Mouse (Mus musculus) liver, embryonic 11.5 days (tissue): ENCODE results near the gene Cryaa. TPM values are rescaled to one million over a fixed set of nuclear protein-coding genes. Genes with fewer than 3 reads are reported as not detected.

Experiments used
- ATAC-seq: fragments of 200-750 bp; cut with Nextera tagmentation; replicated peaks from 2 replicates; pipeline ENCODE4 v1.8.0; 2017; ENCODE audit warnings: moderate number of reproducible peaks, mild to moderate bottlenecking, moderate TSS enrichment, moderate library complexity; ENCODE audit not compliant: low FRiP score
- DNase-seq: peaks from one replicate; pipeline ENCODE4 v3.0.0-alpha.2; 2017; ENCODE audit warnings: low spot score
- H3K27ac ChIP-seq: fragments of 300-500 bp; sonication (generic); 2 replicates; pipeline ENCODE4 v1.5.1; 2014; ENCODE audit warnings: mild to moderate bottlenecking, low read depth, low read length, control low read depth
- H3K27me3 ChIP-seq: fragments of 300-500 bp; sonication (generic); replicated peaks from 2 replicates; pipeline ENCODE4 v1.6.1; 2014; ENCODE audit warnings: low read length, mixed read lengths; ENCODE audit not compliant: control insufficient read depth, insufficient read depth
- H3K36me3 ChIP-seq: fragments of 300-500 bp; sonication (generic); 2 replicates; pipeline ENCODE4 v1.6.1; 2014; ENCODE audit warnings: mild to moderate bottlenecking, low read length, moderate library complexity, mixed read lengths; ENCODE audit not compliant: control insufficient read depth, insufficient read depth
- H3K4me1 ChIP-seq: fragments of 300-500 bp; sonication (generic); replicated peaks from 2 replicates; pipeline ENCODE4 v1.6.1; 2014; ENCODE audit warnings: low read length, mixed read lengths; ENCODE audit not compliant: control insufficient read depth, insufficient read depth
- H3K4me2 ChIP-seq: fragments of 300-500 bp; sonication (generic); 2 replicates; pipeline ENCODE4 v1.6.1; 2014; ENCODE audit warnings: mild to moderate bottlenecking, control low read depth, moderate library complexity
- H3K4me3 ChIP-seq: fragments of 300-500 bp; sonication (generic); 2 replicates; pipeline ENCODE4 v1.5.1; 2014; ENCODE audit warnings: low read depth, low read length, control low read depth
- H3K9ac ChIP-seq: fragments of 300-500 bp; sonication (generic); 2 replicates; pipeline ENCODE4 v1.6.1; 2014; ENCODE audit warnings: low read depth, low read length, control low read depth
- H3K9me3 ChIP-seq: fragments of 300-500 bp; sonication (generic); 2 replicates; pipeline ENCODE4 v1.6.1; 2016; ENCODE audit warnings: low read length, inconsistent platforms, mixed read lengths; ENCODE audit not compliant: control insufficient read depth
- WGBS: fragments of 180-500 bp; shearing (Covaris S2); extraction: QIAGEN DNeasy Blood & Tissue Kit; methylation state at CpG from one replicate; pipeline ENCODE4 v1.1.7; 2014; 5-methylcytosine and 5-hydroxymethylcytosine counted together
- polyA plus RNA-seq: library from polyadenylated mRNA; unstranded; fragments of >200 nt; fragmentation: Nextera tagmentation; extraction: Ambion mirVana; gene quantifications from 2 replicates; pipeline ENCODE4 v1.2.1, GENCODE M21; 2014

Gene Cryaa
- polyA plus RNA-seq, 1 experiment from 2014 or later = not detected

DNA sequence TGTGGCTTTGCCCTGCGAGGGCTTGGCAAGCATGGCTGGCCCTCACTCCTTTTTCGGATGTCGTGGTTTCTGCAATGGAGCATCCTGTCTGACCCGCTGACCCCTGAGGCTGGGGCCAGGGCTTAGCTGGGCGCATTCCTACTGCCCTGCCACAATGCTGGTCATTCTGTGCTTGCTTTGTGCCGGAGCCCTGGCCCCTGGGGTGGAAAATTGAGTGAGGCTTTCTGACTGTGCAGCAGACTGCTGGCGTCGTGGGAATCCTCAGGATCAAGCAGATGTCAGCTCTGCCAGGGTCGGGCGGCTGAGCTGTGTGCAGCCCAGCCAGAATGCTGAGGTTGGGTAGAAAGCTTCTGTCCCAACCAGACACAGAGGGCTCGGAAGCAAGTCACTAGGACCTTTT is 7.4 kb upstream of the Cryaa start:
- 54% methylated on average over 11 of the region's 11 CpGs for WGBS
- Histone ChIP-seq H3K27me3 (no peaks in the 10 kb centered on the region), H3K9me3 (no peaks in the 10 kb centered on the region), H3K4me1 (no peaks in the 10 kb centered on the region), H3K27ac (no peak overlapping the region), H3K4me2 (no peak overlapping the region), H3K36me3 (no peaks in the 10 kb centered on the region), H3K4me3 (no peak overlapping the region), H3K9ac (no peak overlapping the region)
- ATAC-seq (no peak), DNase-seq (no peak)

- H3K9me3 ChIP-seq = no peaks in the 10 kb centered on the region
- no peak overlapping the region for H3K4me2 ChIP-seq
- ATAC-seq (no peak), DNase-seq (no peak)
- H3K9ac ChIP-seq = no peak overlapping the region
- H3K4me3 ChIP-seq = no peak overlapping the region
- WGBS = 76% methylated on average over 8 of the region's 8 CpGs
- no peaks in the 10 kb centered on the region for H3K36me3 ChIP-seq
- no peaks in the 10 kb centered on the region for H3K4me1 ChIP-seq
- no peaks in the 10 kb centered on the region for H3K27me3 ChIP-seq
- no peak overlapping the region for H3K27ac ChIP-seq
Measured at GRCm38 (mm10) chr17:31671698-31672097, 5.9 kb upstream of the Cryaa start.

DNA sequence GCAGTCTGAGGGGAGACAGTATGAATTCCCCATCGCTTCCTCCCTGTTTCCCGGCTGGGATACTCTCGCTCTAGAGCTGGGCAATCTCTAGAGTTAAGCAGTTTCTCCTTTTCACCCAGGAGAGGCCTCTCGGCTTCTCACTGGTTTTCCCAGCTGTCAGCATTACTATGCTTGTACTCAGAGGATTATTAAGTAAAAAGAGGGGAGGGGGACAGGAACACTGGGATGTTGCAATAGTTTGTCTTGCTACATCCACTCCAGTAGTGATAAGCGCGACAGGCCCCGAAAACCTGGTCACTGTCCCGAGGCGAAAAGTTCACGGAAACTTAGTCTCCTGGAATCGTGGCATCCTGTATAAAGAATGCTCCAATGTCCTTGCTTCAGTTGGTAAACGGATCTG is 5.3 kb upstream of the Cryaa start:
- WGBS = 70% methylated on average over 12 of the region's 12 CpGs
- Histone ChIP-seq H3K4me1 (no peaks in the 10 kb centered on the region), H3K4me2 (no peak overlapping the region), H3K36me3 (no peaks in the 10 kb centered on the region), H3K27ac (no peak overlapping the region), H3K27me3 (no peaks in the 10 kb centered on the region; the same call in 1 of the 2 replicates), H3K9me3 (no peaks in the 10 kb centered on the region), H3K9ac (no peak overlapping the region), H3K4me3 (no peak overlapping the region)
- no peak for DNase-seq
- ATAC-seq = no peak

DNA sequence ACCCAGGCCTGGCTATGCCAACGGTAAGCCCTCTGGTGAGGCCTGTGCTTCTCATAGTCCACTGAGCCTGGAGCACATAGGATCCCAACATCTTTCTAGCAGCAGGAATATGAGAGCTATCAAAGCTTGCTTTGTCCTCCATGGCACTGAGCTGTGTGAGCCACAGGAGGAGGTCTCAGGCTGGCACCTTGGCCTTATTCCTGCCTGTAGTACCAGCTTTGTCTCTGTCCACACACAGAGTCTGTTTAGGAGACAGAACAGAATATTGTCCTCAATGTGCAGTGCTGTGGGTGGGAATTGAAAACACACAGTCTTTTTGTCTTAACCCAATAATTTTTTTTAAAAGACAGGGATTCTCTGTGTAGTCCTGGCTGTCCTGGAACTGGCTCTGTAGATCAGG is 3.2 kb upstream of the Cryaa start:
- Histone ChIP-seq H3K4me2 (no peak overlapping the region), H3K4me3 (no peak overlapping the region), H3K9me3 (no peaks in the 10 kb centered on the region), H3K9ac (no peak overlapping the region), H3K4me1 (no peaks in the 10 kb centered on the region), H3K36me3 (no peaks in the 10 kb centered on the region), H3K27me3 (peaks cover 5% of the 10 kb centered on the region; the same call in 1 of the 2 replicates), H3K27ac (no peak overlapping the region)
- WGBS = 63% methylated on average over 1 of the region's 1 CpGs
- DNase-seq (no peak), ATAC-seq (no peak)

GRCm38 (mm10) chr17:31680450-31680849 is 2.8 kb downstream of the Cryaa start:
- DNase-seq (no peak), ATAC-seq (no peak)
- H3K27me3 ChIP-seq = peaks cover 5% of the 10 kb centered on the region; the same call in 1 of the 2 replicates
- WGBS = 39% methylated on average over 2 of the region's 2 CpGs
- H3K36me3 ChIP-seq = no peaks in the 10 kb centered on the region
- no peak overlapping the region for H3K9ac ChIP-seq
- no peak overlapping the region for H3K27ac ChIP-seq
- H3K4me1 ChIP-seq = no peaks in the 10 kb centered on the region
- H3K9me3 ChIP-seq = no peaks in the 10 kb centered on the region
- no peak overlapping the region for H3K4me3 ChIP-seq
- no peak overlapping the region for H3K4me2 ChIP-seq

- no peak overlapping the region for H3K4me3 ChIP-seq
- DNase-seq (peak; percentile 74), ATAC-seq (0 out of 2 replicates have a peak, but pooled peaks have one; percentile 20)
- WGBS = 19% methylated on average over 17 of the region's 17 CpGs
- peaks cover 6% of the 10 kb centered on the region; the same call in 1 of the 2 replicates for H3K4me1 ChIP-seq
- H3K36me3 ChIP-seq = no peaks in the 10 kb centered on the region
- H3K4me2 ChIP-seq = peak overlapping the region; percentile 19; the same call in 1 of the 2 replicates
- H3K27me3 ChIP-seq = no peaks in the 10 kb centered on the region
- H3K27ac ChIP-seq = peak overlapping the region; percentile 54
- H3K9me3 ChIP-seq = no peaks in the 10 kb centered on the region
- H3K9ac ChIP-seq = no peak overlapping the region
Measured at GRCm38 (mm10) chr17:31685514-31686224, 8.1 kb downstream of the Cryaa start.

DNA sequence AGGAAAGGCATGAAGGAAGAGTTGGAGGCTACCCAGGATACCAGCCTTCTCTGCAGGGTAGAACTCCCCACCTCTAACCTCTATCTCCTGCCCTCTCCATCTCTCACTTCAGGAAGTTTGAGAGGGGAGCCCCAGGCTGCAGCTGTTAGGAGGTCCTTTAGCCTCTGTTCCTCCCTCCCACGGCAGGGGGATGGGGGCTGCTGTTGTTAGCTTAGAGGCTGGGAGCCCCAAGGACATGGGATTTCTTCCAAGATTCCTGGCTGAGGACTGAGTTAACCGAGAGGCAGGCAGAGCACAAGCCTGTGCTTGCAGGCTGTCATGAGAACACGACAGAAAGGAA is 8.6 kb downstream of the Cryaa start:
- H3K9ac ChIP-seq = no peak overlapping the region
- H3K4me2 ChIP-seq = no peak overlapping the region
- no peaks in the 10 kb centered on the region for H3K9me3 ChIP-seq
- H3K4me1 ChIP-seq = peaks cover 6% of the 10 kb centered on the region; the same call in 1 of the 2 replicates
- WGBS = 46% methylated on average over 3 of the region's 3 CpGs
- H3K27me3 ChIP-seq = no peaks in the 10 kb centered on the region; the same call in 1 of the 2 replicates
- H3K27ac ChIP-seq = peak overlapping the region; percentile 54
- ATAC-seq = no peak
- no peak overlapping the region for H3K4me3 ChIP-seq
- no peaks in the 10 kb centered on the region for H3K36me3 ChIP-seq
- DNase-seq = no peak

DNA sequence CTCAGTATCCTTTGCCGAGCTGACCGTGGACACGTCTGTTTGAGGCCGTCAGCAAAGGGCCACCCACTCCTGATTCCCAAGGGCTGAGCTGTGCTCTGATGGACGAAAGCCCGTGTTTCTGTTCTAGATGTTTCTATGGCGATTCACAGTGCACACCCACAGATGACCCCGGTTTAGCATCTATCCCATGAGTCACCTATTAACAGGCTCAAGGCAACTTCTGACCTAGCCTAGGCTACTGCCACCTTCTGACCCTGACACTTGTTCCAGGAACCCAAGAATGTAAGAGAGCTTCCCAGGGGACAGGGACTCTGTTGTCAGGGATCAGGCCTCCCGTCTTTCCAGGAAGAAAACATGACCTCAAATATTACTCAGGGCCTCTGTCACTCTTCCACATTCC is 10.5 kb downstream of the Cryaa start:
- Histone ChIP-seq H3K36me3 (no peaks in the 10 kb centered on the region), H3K9ac (no peak overlapping the region), H3K4me3 (no peak overlapping the region), H3K27ac (no peak overlapping the region), H3K4me1 (peaks cover 9% of the 10 kb centered on the region; the same call in 1 of the 2 replicates), H3K4me2 (no peak overlapping the region), H3K9me3 (no peaks in the 10 kb centered on the region), H3K27me3 (no peaks in the 10 kb centered on the region; the same call in 1 of the 2 replicates)
- WGBS = 74% methylated on average over 9 of the region's 9 CpGs
- no peak for ATAC-seq
- DNase-seq = no peak

- no peak overlapping the region for H3K4me2 ChIP-seq
- no peak for ATAC-seq
- H3K36me3 ChIP-seq = no peaks in the 10 kb centered on the region
- WGBS = 50% methylated on average over 1 of the region's 1 CpGs
- no peaks in the 10 kb centered on the region; the same call in 1 of the 2 replicates for H3K27me3 ChIP-seq
- no peak overlapping the region for H3K4me3 ChIP-seq
- no peak overlapping the region for H3K9ac ChIP-seq
- no peak for DNase-seq
- H3K4me1 ChIP-seq = peaks cover 14% of the 10 kb centered on the region
- no peaks in the 10 kb centered on the region for H3K9me3 ChIP-seq
- H3K27ac ChIP-seq = no peak overlapping the region
Measured at GRCm38 (mm10) chr17:31689606-31690005, 12.0 kb downstream of the Cryaa start.
